Mouse (Mus musculus) midbrain, embryonic 14.5 days (tissue): ENCODE results near the gene Slc38a2. TPM values are rescaled to one million over a fixed set of nuclear protein-coding genes. Genes with fewer than 3 reads are reported as not detected.
A peak's percentile ranks its signal among the peaks of the same experiment; 100 is the strongest.

Experiments
- ATAC-seq: fragments of 200-750 bp; cut with Nextera tagmentation; 2 replicates; pipeline ENCODE4 v1.8.0; 2017; ENCODE audit warnings: moderate number of reproducible peaks, moderate library complexity; ENCODE audit not compliant: low FRiP score, low TSS enrichment
- DNase-seq: peaks from one replicate; pipeline ENCODE4 v3.0.0-alpha.2; 2015
- H3K27ac ChIP-seq: fragments of 300-500 bp; sonication (generic); replicated peaks from 2 replicates; pipeline ENCODE4 v1.5.1; 2014; ENCODE audit warnings: mild to moderate bottlenecking, low read depth, low read length, moderate library complexity
- H3K27me3 ChIP-seq: fragments of 300-500 bp; sonication (generic); 2 replicates; pipeline ENCODE4 v1.6.1; 2014; ENCODE audit warnings: low read length, control low read depth, mixed read lengths; ENCODE audit not compliant: control insufficient read depth, insufficient read depth
- H3K36me3 ChIP-seq: fragments of 300-500 bp; sonication (generic); 2 replicates; pipeline ENCODE4 v1.6.1; 2014; ENCODE audit warnings: low read length, control low read depth; ENCODE audit not compliant: control insufficient read depth, insufficient read depth
- H3K4me1 ChIP-seq: fragments of 300-500 bp; sonication (generic); 2 replicates; pipeline ENCODE4 v1.6.1; 2014; ENCODE audit warnings: mild to moderate bottlenecking, antibody characterized with exemption, low read length, control low read depth; ENCODE audit not compliant: control insufficient read depth, insufficient read depth
- H3K4me2 ChIP-seq: fragments of 300-500 bp; sonication (generic); 2 replicates; pipeline ENCODE4 v1.6.1; 2014; ENCODE audit warnings: mild to moderate bottlenecking, low read length, moderate library complexity
- H3K4me3 ChIP-seq: fragments of 300-500 bp; sonication (generic); replicated peaks from 2 replicates; pipeline ENCODE4 v1.5.1; 2014; ENCODE audit warnings: low read depth, low read length
- H3K9ac ChIP-seq: fragments of 300-500 bp; sonication (generic); replicated peaks from 2 replicates; pipeline ENCODE4 v1.6.1; 2014; ENCODE audit warnings: mild to moderate bottlenecking, low read length, moderate library complexity
- H3K9me3 ChIP-seq: fragments of 300-500 bp; sonication (generic); 2 replicates; pipeline ENCODE4 v1.6.1; 2016; ENCODE audit warnings: low read length, control low read depth, mixed read lengths; ENCODE audit not compliant: control insufficient read depth
- WGBS: fragments of 180-500 bp; shearing (Covaris S2); extraction: QIAGEN DNeasy Blood & Tissue Kit; methylation state at CpG from one replicate; pipeline ENCODE4 v1.1.7; 2014; 5-methylcytosine and 5-hydroxymethylcytosine counted together
- polyA plus RNA-seq: library from polyadenylated mRNA; unstranded; fragments of >200 nt; fragmentation: Nextera tagmentation; extraction: Ambion mirVana; gene quantifications from 2 replicates; pipeline ENCODE4 v1.2.1, GENCODE M21; 2014

Slc38a2 gene
- polyA plus RNA-seq, 1 experiment from 2014 or later: 159 TPM

DNA sequence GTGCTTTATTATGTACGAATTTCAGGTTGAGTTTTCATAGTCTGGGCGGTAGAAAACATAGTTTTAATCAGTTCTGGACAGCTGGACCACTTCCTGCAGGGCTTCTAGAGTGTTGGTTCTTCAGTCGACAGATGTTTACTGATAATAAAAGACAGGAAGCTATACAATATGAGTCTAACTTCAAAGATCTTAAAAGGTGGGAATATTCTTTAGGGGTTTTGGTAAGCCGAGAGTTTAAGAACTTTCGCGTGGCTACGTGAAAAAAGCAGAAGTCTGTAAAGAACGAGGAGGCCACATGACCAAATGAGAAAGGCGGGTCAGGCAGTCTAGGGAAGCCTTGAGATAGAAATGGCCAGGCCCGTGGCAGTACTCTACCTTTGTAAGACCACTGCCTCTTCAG, 29.5 kb upstream of the Slc38a2 start:
- H3K36me3 ChIP-seq: no peaks in the 10 kb centered on the region
- DNase-seq (no peak), ATAC-seq (no peak)
- no peak overlapping the region for H3K4me3 ChIP-seq
- H3K9ac ChIP-seq: no peak overlapping the region
- WGBS: 88% methylated on average over 10 of the region's 10 CpGs
- no peaks in the 10 kb centered on the region for H3K9me3 ChIP-seq
- no peaks in the 10 kb centered on the region for H3K27me3 ChIP-seq
- H3K4me1 ChIP-seq: peaks cover 6% of the 10 kb centered on the region; the same call in 1 of the 2 replicates
- H3K27ac ChIP-seq: no peak overlapping the region
- H3K4me2 ChIP-seq: no peak overlapping the region

DNA sequence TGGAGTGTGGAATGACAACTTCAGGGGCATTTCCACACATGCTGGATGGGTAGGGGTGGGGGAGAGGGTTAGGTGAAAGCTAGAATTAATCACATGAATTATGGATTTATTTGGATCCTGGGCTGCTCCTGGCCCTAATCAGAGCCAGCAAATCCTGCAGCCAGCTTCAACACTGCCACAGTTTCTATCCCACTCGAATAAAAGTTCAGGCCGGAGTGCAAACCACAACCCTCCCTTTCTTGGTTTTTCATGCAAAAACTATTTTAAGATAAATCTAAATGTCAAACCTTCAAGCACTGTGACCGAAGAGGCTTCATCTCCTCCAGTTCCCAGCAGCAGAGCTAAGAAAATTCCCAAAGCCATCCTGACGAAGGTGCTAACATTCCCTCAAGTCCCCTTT, 28.8 kb upstream of the Slc38a2 start:
- Histone ChIP-seq H3K4me3 (no peak overlapping the region), H3K27me3 (no peaks in the 10 kb centered on the region), H3K4me1 (peaks cover 6% of the 10 kb centered on the region; the same call in 1 of the 2 replicates), H3K9ac (no peak overlapping the region), H3K27ac (no peak overlapping the region), H3K36me3 (no peaks in the 10 kb centered on the region), H3K4me2 (no peak overlapping the region), H3K9me3 (no peaks in the 10 kb centered on the region)
- DNase-seq (no peak), ATAC-seq (no peak)
- 91% methylated on average over 4 of the region's 4 CpGs for WGBS

DNA sequence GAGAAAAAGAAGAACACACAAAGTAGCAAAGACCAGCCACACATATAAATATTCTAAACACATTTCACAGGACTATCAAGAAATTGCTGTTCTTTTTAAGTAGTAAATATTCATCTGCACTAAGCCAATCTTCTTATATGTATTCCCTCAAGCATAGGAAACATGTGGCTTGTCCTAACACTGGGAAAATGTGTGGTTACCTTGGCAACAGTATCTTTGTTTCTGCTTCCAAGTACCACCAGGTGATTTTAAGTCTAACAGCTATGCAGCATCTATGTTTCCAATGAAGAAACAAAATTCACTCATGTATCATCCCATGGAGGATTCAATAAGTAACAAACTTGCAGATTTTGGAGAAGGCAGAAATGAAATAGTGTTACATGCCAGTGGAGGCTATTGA, 25.0 kb upstream of the Slc38a2 start:
- Histone ChIP-seq H3K27me3 (no peaks in the 10 kb centered on the region), H3K4me1 (peaks cover 6% of the 10 kb centered on the region; the same call in 1 of the 2 replicates), H3K9ac (no peak overlapping the region), H3K4me3 (no peak overlapping the region), H3K36me3 (no peaks in the 10 kb centered on the region), H3K4me2 (no peak overlapping the region), H3K9me3 (no peaks in the 10 kb centered on the region), H3K27ac (0 out of 2 replicates have a peak overlapping the region, but pooled peaks have one; percentile 52)
- DNase-seq (peak; percentile 67), ATAC-seq (no peak)

DNA sequence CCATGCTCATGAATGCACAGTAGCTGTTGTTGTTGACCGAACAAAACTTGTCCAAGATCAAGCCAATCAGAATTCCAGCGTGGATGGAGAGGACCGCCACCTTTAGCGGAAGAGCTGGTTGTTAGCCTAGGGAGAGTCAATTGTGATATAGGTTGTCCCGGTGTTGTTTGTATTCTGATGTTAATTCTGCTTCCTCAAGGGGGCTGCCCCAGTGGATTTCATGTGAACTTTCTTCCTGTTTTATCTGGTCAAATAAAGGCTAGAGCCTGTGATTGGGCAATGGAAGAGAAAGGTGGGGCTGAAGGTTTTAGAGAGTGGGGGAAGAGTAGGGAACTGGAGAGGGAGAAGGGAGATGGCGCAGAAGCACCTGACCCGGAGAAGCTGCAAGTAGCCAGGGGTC, 22.7 kb upstream of the Slc38a2 start:
- H3K27me3 ChIP-seq: no peaks in the 10 kb centered on the region
- ATAC-seq (no peak), DNase-seq (no peak)
- H3K4me1 ChIP-seq: peaks cover 6% of the 10 kb centered on the region; the same call in 1 of the 2 replicates
- no peaks in the 10 kb centered on the region for H3K36me3 ChIP-seq
- no peak overlapping the region for H3K4me2 ChIP-seq
- H3K27ac ChIP-seq: no peak overlapping the region
- H3K4me3 ChIP-seq: no peak overlapping the region
- WGBS: 73% methylated on average over 7 of the region's 7 CpGs
- no peak overlapping the region for H3K9ac ChIP-seq
- no peaks in the 10 kb centered on the region for H3K9me3 ChIP-seq

DNA sequence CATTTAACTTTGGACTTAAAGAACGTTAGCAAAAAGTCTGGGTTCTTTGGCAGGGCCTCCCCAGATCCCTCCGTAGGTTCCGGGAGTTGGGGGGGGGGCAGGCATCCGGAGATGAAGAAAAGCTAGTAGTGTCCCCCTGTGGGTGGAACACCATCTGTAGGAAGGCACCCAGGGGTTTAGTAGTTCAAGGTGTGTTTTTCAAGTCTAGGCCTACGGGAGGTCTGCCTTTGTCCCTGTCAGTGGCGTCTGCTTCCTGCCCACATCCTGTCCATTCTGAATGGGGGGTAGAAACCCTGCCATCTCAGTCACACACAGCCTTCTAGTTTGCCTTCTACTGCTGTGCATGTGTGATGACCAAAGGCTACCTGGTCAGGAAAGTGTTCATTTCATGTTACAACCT, 20.6 kb upstream of the Slc38a2 start:
- WGBS: 92% methylated on average over 6 of the region's 6 CpGs
- Histone ChIP-seq H3K27ac (no peak overlapping the region), H3K4me1 (peaks cover 6% of the 10 kb centered on the region; the same call in 1 of the 2 replicates), H3K4me3 (no peak overlapping the region), H3K36me3 (no peaks in the 10 kb centered on the region), H3K27me3 (no peaks in the 10 kb centered on the region), H3K9me3 (no peaks in the 10 kb centered on the region), H3K9ac (no peak overlapping the region), H3K4me2 (no peak overlapping the region)
- no peak for DNase-seq
- ATAC-seq: no peak

DNA sequence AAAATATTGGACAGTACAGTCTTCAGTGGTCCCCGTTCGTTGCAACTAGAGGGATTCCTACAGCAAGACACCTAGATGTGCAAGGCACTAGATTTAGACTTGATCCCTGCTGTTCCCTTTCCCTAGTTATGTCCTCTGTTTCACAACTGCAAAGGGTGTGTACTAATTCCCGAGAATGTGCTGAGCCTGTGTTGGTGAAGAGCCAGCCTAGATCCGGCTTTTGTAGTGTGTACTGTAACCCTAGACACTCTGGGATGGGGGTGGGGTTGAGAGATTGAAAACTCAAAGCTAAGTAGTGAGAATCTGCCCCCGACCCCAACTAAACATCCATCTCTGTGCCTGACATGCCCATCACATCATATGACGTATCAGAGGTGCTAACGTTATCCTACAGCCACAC, 18.9 kb upstream of the Slc38a2 start:
- ATAC-seq: no peak
- Histone ChIP-seq H3K4me3 (no peak overlapping the region), H3K36me3 (no peaks in the 10 kb centered on the region), H3K4me1 (no peaks in the 10 kb centered on the region), H3K27ac (no peak overlapping the region), H3K4me2 (no peak overlapping the region), H3K27me3 (no peaks in the 10 kb centered on the region), H3K9me3 (no peaks in the 10 kb centered on the region), H3K9ac (no peak overlapping the region)
- DNase-seq: no peak
- 89% methylated on average over 7 of the region's 7 CpGs for WGBS

DNA sequence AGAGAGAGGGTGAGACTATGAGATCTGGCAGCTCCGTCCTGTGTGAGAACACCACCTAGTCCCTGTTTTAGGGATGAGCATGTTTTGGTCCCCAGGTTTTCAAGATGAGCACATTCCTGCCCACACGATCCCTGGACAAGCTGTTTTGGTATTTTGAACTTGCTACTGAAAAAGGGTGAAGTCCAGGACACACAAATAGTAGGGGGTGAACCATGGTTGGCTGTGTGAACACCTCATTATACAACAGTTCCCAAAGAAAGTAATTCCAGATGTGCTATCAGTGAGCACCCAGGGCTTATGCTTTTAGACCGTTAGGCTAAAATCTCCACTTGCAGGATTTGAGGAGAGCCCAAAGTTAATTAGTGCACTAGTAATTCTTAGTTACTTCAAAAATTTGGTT, 17.7 kb upstream of the Slc38a2 start:
- WGBS: 83% methylated on average over 3 of the region's 3 CpGs

DNA sequence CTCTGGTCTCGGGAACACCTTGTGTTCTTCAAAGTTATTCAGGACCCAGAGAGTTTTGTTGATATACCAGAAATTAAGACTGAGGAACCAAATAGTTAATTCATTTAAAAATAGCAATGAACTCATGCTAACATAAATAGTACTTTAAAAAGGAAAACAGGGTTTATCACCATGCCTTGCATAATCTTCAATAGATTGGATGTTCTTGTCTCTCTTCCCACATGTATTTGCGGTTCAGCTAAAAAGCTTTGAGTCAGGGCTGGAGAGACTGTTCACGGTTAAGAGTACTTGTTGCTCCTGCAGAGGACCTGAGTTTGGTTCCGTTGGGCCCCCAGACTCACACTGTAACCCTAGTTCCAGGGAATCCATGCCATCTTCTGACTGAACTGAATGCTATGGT, 16.8 kb upstream of the Slc38a2 start:
- no peaks in the 10 kb centered on the region for H3K36me3 ChIP-seq
- H3K4me1 ChIP-seq: no peaks in the 10 kb centered on the region
- no peak overlapping the region for H3K4me3 ChIP-seq
- no peak overlapping the region for H3K4me2 ChIP-seq
- H3K27me3 ChIP-seq: no peaks in the 10 kb centered on the region
- DNase-seq (no peak), ATAC-seq (no peak)
- no peak overlapping the region for H3K9ac ChIP-seq
- no peak overlapping the region for H3K27ac ChIP-seq
- no peaks in the 10 kb centered on the region for H3K9me3 ChIP-seq
- WGBS: 91% methylated on average over 4 of the region's 4 CpGs

More for the DNA sequence above, 17.7 kb upstream of the Slc38a2 start:
- Histone ChIP-seq H3K9ac (no peak overlapping the region), H3K9me3 (no peaks in the 10 kb centered on the region), H3K4me1 (no peaks in the 10 kb centered on the region), H3K4me2 (no peak overlapping the region), H3K36me3 (no peaks in the 10 kb centered on the region), H3K27ac (no peak overlapping the region), H3K4me3 (no peak overlapping the region), H3K27me3 (no peaks in the 10 kb centered on the region)
- DNase-seq (no peak), ATAC-seq (no peak)

DNA sequence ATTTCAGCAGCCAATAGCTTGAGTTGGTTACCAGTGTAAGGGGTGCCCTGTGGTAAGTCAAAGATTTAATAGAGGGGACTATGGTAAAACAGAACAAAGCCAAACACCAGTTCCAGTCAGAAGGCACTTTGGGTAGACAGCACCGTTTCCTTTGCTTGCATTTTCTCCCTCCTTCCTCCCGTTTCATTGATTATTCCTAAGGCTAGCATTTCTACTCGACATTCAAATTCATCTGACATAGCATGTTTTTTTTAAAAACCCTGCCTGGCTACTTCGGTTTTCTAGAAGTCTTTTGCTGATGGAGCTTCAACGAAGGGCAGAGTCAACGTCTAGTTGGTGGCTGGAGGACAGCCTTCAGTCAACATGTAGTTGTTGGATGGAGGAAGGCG, 16.2 kb upstream of the Slc38a2 start:
- Histone ChIP-seq H3K36me3 (no peaks in the 10 kb centered on the region), H3K27me3 (no peaks in the 10 kb centered on the region), H3K4me2 (no peak overlapping the region), H3K4me3 (no peak overlapping the region), H3K4me1 (peaks cover 4% of the 10 kb centered on the region; the same call in 1 of the 2 replicates), H3K9me3 (no peaks in the 10 kb centered on the region), H3K27ac (no peak overlapping the region), H3K9ac (no peak overlapping the region)
- ATAC-seq (no peak), DNase-seq (no peak)
- WGBS: 91% methylated on average over 7 of the region's 7 CpGs
